Mouse (Mus musculus) G1E (cell line): ENCODE measurements around the gene Syn3. TPM values are rescaled to one million over a fixed set of nuclear protein-coding genes. Genes with fewer than 3 reads are reported as not detected.

Experiments
- ATAC-seq: 2 replicates; pipeline ENCODE4 v1.8.0; 2016; ENCODE audit warnings: mild to moderate bottlenecking; ENCODE audit not compliant: insufficient number of reproducible peaks, poor library complexity, low FRiP score, severe bottlenecking; ENCODE audit errors: extremely low read depth
- DNase-seq: peaks from one replicate; pipeline ENCODE4 v3.0.0; 2012; ENCODE audit warnings: low spot score
- H3K27me3 ChIP-seq: 2 replicates; pipeline ENCODE4 v1.6.1; 2012; ENCODE audit warnings: mild to moderate bottlenecking, low read length, inconsistent platforms; ENCODE audit not compliant: insufficient read depth
- H3K36me3 ChIP-seq: replicated peaks from 2 replicates; pipeline ENCODE3; 2012; ENCODE audit warnings: mild to moderate bottlenecking, inconsistent platforms
- H3K4me1 ChIP-seq: 2 replicates; pipeline ENCODE4 v1.6.1; 2012; ENCODE audit warnings: low read depth, low read length, inconsistent platforms, mixed read lengths; ENCODE audit not compliant: insufficient read depth
- H3K4me3 ChIP-seq: 2 replicates; pipeline ENCODE4 v1.5.1; 2012; ENCODE audit warnings: low read depth, mild to moderate bottlenecking, inconsistent platforms, low read length, moderate library complexity, mixed read lengths
- H3K9me3 ChIP-seq: replicated peaks from 2 replicates; pipeline ENCODE4 v1.6.1; 2012; ENCODE audit warnings: inconsistent platforms
- CTCF ChIP-seq: IDR thresholded peaks from 2 replicates; pipeline ENCODE4 v1.5.1; 2012; ENCODE audit warnings: low read depth, low read length, inconsistent platforms, mixed read lengths
- GATA1 ChIP-seq: IDR thresholded peaks from 2 replicates; pipeline ENCODE4 v1.6.1; 2012; ENCODE audit warnings: borderline replicate concordance, low read length, inconsistent platforms, mixed read lengths
- GATA2 ChIP-seq: IDR thresholded peaks from 2 replicates; pipeline ENCODE4 v1.6.1; 2012; ENCODE audit warnings: low read depth, low read length, inconsistent platforms, borderline replicate concordance
- POLR2AphosphoS5 ChIP-seq: IDR thresholded peaks from 2 replicates; pipeline ENCODE4 v1.6.1; 2012; ENCODE audit warnings: low read depth, low read length, inconsistent platforms; ENCODE audit not compliant: insufficient replicate concordance
- TAL1 ChIP-seq: conservative IDR thresholded peaks from 2 replicates; pipeline ENCODE4 v1.6.1; 2012; ENCODE audit warnings: low read depth, low read length, inconsistent platforms, mixed read lengths
- polyA plus RNA-seq: library from polyadenylated mRNA; stranded (reverse); fragments of >175 nt; gene quantifications from 2 replicates; pipeline ENCODE4 v1.2.3, GENCODE M21; 2012
- total RNA-seq, 2 experiments: library from RNA; stranded (forward) in 1 of 2; stranded (reverse) in 1 of 2; fragments of 200-1000 nt in 1 of 2; fragments of >200 nt in 1 of 2; fragmentation: Nextera tagmentation in 1 of 2; gene quantifications; 2 replicates each; pipeline ENCODE4 v1.2.3; 2014 to 2017

The Syn3 gene
- total and polyA plus RNA-seq, 3 experiments: 0.44 TPM; not detected in 2

DNA sequence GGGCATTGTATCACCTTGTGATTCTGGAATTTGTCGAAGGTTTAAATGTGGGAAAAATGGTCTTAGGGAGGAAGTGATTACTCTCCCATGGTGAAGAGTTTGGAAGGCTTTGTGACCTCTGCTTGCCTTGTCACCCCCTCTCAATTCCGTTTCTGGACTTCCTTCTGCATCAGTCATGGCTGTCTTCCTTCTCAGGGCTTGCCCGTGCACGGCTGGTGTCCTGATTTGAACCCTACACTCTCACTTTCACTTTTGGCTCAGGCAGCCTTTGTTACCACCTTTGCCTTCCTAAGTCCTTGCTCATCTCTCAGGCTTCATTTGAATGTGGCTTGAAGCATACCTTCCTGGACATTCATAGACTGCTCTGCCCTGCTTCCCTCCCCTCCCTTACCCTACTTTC lies 424.6 kb downstream of the Syn3 start:
- TF ChIP-seq GATA1 (no peak), GATA2 (no peak), CTCF (no peak), TAL1 (no peak), POLR2AphosphoS5 (no peak)
- peaks cover 6% of the 10 kb centered on the region for H3K27me3 ChIP-seq
- peaks cover 8% of the 10 kb centered on the region for H3K9me3 ChIP-seq
- DNase-seq (no peak), ATAC-seq (no peak)
- peaks cover 12% of the 10 kb centered on the region for H3K4me1 ChIP-seq
- no peaks in the 10 kb centered on the region for H3K36me3 ChIP-seq
- no peak overlapping the region for H3K4me3 ChIP-seq

DNA sequence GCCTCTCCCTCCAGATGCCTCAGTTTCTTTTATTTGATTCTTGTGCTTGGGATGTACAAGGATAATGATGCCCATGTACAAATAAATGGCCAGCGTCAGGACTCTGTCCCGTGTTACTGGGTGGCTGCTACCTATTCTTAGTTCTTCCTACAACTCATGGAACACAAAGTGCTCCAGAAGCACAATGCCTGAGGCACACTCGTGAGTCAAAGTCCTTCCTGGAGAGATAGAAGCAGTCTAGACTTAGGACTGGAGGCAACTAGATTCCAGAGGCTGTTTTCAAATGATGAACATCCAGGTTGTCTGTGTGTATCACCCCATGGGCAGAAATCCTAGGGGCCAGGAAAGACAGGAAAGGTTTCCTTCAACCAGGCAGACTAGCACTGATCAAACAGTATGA lies 427.9 kb downstream of the Syn3 start:
- no peaks in the 10 kb centered on the region for H3K36me3 ChIP-seq
- peaks cover 8% of the 10 kb centered on the region for H3K9me3 ChIP-seq
- no peak for DNase-seq
- peaks cover 6% of the 10 kb centered on the region; the same call in 1 of the 2 replicates for H3K27me3 ChIP-seq
- H3K4me3 ChIP-seq: no peak overlapping the region
- TF ChIP-seq GATA1 (no peak), POLR2AphosphoS5 (no peak), CTCF (no peak), GATA2 (no peak), TAL1 (no peak)
- ATAC-seq: no peak
- H3K4me1 ChIP-seq: peaks cover 15% of the 10 kb centered on the region

DNA sequence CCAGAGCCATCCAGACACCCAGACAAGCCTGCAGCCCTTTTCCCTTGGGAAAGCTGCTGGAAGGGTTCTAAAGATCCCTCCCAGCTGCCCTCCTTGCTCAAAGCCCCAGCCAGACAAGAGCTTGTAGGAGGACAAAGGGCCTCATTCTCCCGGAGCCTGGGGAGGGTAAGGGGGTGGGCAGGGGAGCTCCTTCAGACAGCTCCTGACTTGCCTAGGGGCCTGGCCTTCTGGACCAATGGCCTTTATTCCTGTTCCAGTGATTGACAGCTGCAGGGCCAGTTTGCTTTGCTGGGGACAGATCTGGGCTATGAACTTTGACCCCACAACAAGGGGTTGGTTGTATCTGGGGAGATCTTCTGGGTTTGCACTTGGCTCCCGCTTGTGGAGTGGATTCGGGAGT lies 429.4 kb downstream of the Syn3 start:
- Histone ChIP-seq H3K4me3 (no peak overlapping the region), H3K27me3 (peaks cover 5% of the 10 kb centered on the region; the same call in 1 of the 2 replicates), H3K9me3 (peaks cover 7% of the 10 kb centered on the region), H3K4me1 (peaks cover 25% of the 10 kb centered on the region), H3K36me3 (no peaks in the 10 kb centered on the region)
- no peak for ATAC-seq
- DNase-seq: no peak
- no peak for TF ChIP-seq GATA2
- TF ChIP-seq GATA1: no peak
- TF ChIP-seq CTCF: no peak
- TF ChIP-seq POLR2AphosphoS5: no peak
- TF ChIP-seq TAL1: no peak

DNA sequence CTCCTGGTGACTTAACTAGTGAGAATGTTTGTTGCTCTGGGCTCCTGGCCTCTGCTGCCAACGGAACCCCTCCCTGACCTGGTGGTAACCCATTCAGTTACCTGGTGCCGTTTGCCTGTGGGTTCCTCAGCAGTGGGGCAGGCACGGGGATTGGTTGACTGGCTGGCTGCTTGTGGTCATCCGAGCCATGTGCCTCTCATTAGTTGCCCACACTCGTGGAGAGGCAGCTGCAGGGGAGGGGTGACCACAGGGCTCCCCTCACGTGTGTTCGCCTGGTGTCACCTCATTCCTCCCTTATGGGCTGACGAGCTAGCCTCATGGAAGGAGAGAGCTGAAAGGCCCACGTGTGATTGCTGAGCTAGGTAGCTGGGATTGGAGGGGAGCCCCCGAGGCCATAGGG lies 430.8 kb downstream of the Syn3 start:
- peaks cover 26% of the 10 kb centered on the region for H3K4me1 ChIP-seq
- ATAC-seq (no peak), DNase-seq (no peak)
- TF ChIP-seq GATA1 (no peak), TAL1 (no peak), GATA2 (no peak), POLR2AphosphoS5 (no peak), CTCF (no peak)
- H3K4me3 ChIP-seq: no peak overlapping the region
- H3K9me3 ChIP-seq: no peaks in the 10 kb centered on the region
- H3K27me3 ChIP-seq: 0 out of 2 replicates have a peak, but pooled peaks cover 5% of the 10 kb centered on the region
- H3K36me3 ChIP-seq: no peaks in the 10 kb centered on the region

DNA sequence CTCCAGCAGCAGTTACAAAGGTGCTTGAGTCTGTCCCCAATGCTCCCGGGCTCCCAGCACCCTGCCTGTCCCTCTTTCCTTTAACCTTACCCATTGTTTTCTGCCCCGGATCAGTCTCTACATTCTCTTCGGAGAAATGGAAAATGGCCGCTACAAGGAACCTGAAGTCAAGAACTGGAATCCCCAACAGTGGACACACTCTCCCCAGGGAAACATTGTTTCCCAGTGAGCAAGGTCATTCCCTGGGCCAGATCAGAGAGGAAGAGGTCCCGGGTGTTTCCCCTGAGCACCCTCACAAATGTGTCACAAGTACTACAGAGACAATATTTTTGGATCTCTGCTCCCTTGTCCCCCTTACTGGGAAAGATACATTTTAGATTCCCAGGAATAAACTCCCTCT lies 432.0 kb downstream of the Syn3 start:
- Histone ChIP-seq H3K36me3 (no peaks in the 10 kb centered on the region), H3K27me3 (peaks cover 7% of the 10 kb centered on the region; the same call in 1 of the 2 replicates)
- DNase-seq: no peak

DNA sequence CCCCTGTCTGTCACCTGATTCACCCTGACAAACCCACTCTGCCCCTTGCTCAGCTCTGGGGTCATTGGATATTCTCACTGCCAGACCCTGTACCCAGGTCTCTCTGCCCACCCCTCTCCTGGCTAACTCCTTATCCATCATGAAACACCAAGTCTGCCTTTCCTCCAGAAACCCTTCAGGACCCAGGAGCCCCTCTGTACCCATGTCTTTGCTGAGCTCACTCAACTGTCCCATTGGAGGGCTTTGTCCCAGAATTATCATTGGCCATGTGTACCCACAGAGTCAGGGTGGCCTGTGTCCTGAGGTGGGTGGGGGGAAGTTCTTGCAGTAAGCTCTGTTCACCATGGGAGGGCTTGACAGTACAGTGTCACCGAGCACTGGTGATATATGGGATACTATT lies 433.0 kb downstream of the Syn3 start:
- Histone ChIP-seq H3K36me3 (no peaks in the 10 kb centered on the region), H3K4me1 (peaks cover 33% of the 10 kb centered on the region), H3K27me3 (peaks cover 7% of the 10 kb centered on the region; the same call in 1 of the 2 replicates), H3K9me3 (no peaks in the 10 kb centered on the region), H3K4me3 (no peak overlapping the region)
- DNase-seq: no peak
- no peak for ATAC-seq
- TF ChIP-seq POLR2AphosphoS5: no peak
- TF ChIP-seq GATA1: no peak
- TF ChIP-seq GATA2: no peak
- no peak for TF ChIP-seq CTCF
- TF ChIP-seq TAL1: no peak

More for the DNA sequence above, 432.0 kb downstream of the Syn3 start:
- H3K4me1 ChIP-seq: peaks cover 33% of the 10 kb centered on the region
- no peak overlapping the region for H3K4me3 ChIP-seq
- no peaks in the 10 kb centered on the region for H3K9me3 ChIP-seq
- TF ChIP-seq GATA2 (no peak), GATA1 (no peak), TAL1 (no peak), POLR2AphosphoS5 (no peak), CTCF (no peak)
- ATAC-seq: no peak

DNA sequence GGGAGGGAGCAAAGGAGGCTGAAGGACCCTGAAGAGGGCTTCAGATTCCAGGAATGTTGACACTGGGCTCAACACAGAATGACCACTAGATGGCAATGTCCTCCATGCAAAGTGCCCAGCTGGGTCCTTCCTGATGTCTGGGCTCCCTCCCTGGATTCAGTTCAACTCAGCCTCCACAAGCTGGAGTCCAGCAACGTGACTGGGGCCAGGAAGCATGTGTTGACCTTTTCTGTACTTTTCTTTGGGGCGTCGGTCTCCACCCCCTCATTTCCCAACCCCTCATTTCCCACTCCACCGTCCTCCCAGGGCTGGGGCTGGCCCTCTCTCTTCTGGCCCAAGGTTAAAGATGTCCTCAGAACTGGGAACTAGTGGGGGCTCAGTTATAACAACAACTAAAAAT lies 433.8 kb downstream of the Syn3 start:
- no peaks in the 10 kb centered on the region for H3K36me3 ChIP-seq
- DNase-seq (peak; percentile 66), ATAC-seq (peak; percentile 73)
- H3K9me3 ChIP-seq: no peaks in the 10 kb centered on the region
- peaks cover 7% of the 10 kb centered on the region; the same call in 1 of the 2 replicates for H3K27me3 ChIP-seq
- H3K4me3 ChIP-seq: no peak overlapping the region
- TF ChIP-seq CTCF: peak; percentile 91
- no peak for TF ChIP-seq POLR2AphosphoS5
- H3K4me1 ChIP-seq: peaks cover 39% of the 10 kb centered on the region
